Mouse (Mus musculus): ENCODE measurements around the gene Eef2k.

- TF ChIP-seq CTCF (IDR thresholded peaks at IDR 0.05; ENCODE audit: low read depth, low read length), result no peak
- no peak for TF ChIP-seq EP300 (IDR thresholded peaks at IDR 0.05; ENCODE audit: insufficient read depth, low read depth, low read length)
- TF ChIP-seq POLR2A (IDR thresholded peaks at IDR 0.05; ENCODE audit: insufficient read depth, low read length), result no peak
Measured at GRCm38 (mm10) chr7:120843852-120844435, 1.3 kb downstream of the Eef2k start.
